Mouse (Mus musculus) limb, embryonic 13.5 days (tissue): ENCODE data around the gene Alkbh5. TPM values are rescaled to one million over a fixed set of nuclear protein-coding genes. Genes with fewer than 3 reads are reported as not detected.
A peak's percentile ranks its signal among the peaks of the same experiment; 100 is the strongest.
"Not testable (repeated sequence)": the region's sequence is repeated elsewhere in the genome, so short reads cannot be mapped to it uniquely, and the experiment has no call there.

ENCODE experiments used
- ATAC-seq: fragments of 200-750 bp; cut with Nextera tagmentation; 2 replicates; pipeline ENCODE4 v1.8.0; 2017; ENCODE audit warnings: low read depth, moderate number of reproducible peaks, moderate TSS enrichment; ENCODE audit not compliant: low FRiP score
- H3K27ac ChIP-seq: fragments of 300-500 bp; sonication (generic); 2 replicates; pipeline ENCODE4 v1.5.1; 2015; ENCODE audit warnings: inconsistent platforms, mild to moderate bottlenecking, moderate library complexity
- H3K27me3 ChIP-seq: fragments of 300-500 bp; sonication (generic); 2 replicates; pipeline ENCODE4 v1.6.1; 2015; ENCODE audit warnings: mild to moderate bottlenecking, inconsistent platforms
- H3K36me3 ChIP-seq: fragments of 300-500 bp; sonication (generic); 2 replicates; pipeline ENCODE4 v1.6.1; 2015; ENCODE audit warnings: inconsistent platforms, mild to moderate bottlenecking, moderate library complexity
- H3K4me1 ChIP-seq: fragments of 300-500 bp; sonication (generic); 2 replicates; pipeline ENCODE4 v1.6.1; 2015; ENCODE audit warnings: inconsistent platforms
- H3K4me2 ChIP-seq: fragments of 300-500 bp; sonication (generic); replicated peaks from 2 replicates; pipeline ENCODE4 v1.6.1; 2015; ENCODE audit warnings: inconsistent platforms, mild to moderate bottlenecking, moderate library complexity
- H3K4me3 ChIP-seq: fragments of 300-500 bp; sonication (generic); 2 replicates; pipeline ENCODE4 v1.5.1; 2015; ENCODE audit warnings: moderate library complexity, mild to moderate bottlenecking, inconsistent platforms
- H3K9ac ChIP-seq: fragments of 300-500 bp; sonication (generic); 2 replicates; pipeline ENCODE4 v1.6.1; 2015; ENCODE audit warnings: mild to moderate bottlenecking, inconsistent platforms
- H3K9me3 ChIP-seq: fragments of 300-500 bp; sonication (generic); 2 replicates; pipeline ENCODE4 v1.6.1; 2016; ENCODE audit warnings: inconsistent platforms
- WGBS: fragments of 180-500 bp; shearing (Covaris S2); methylation state at CpG from one replicate; pipeline ENCODE4 v1.1.7; 2015; 5-methylcytosine and 5-hydroxymethylcytosine counted together
- polyA plus RNA-seq: library from polyadenylated mRNA; unstranded; fragments of >200 nt; fragmentation: Nextera tagmentation; extraction: Ambion mirVana; gene quantifications from 2 replicates; pipeline ENCODE4 v1.2.1, GENCODE M21; 2015

Alkbh5 gene
- polyA plus RNA-seq, 1 experiment from 2014 or later: 34.4 TPM

- H3K27ac ChIP-seq: no peak overlapping the region
- WGBS: 70% methylated on average over 4 of the region's 4 CpGs
- no peak for ATAC-seq
- no peaks in the 10 kb centered on the region for H3K4me1 ChIP-seq
- no peaks in the 10 kb centered on the region for H3K9me3 ChIP-seq
- no peaks in the 10 kb centered on the region for H3K27me3 ChIP-seq
- no peak overlapping the region for H3K4me2 ChIP-seq
- H3K9ac ChIP-seq: no peak overlapping the region
- no peaks in the 10 kb centered on the region for H3K36me3 ChIP-seq
- no peak overlapping the region for H3K4me3 ChIP-seq
Observed at GRCm38 (mm10) chr11:60526461-60526860, 9.7 kb upstream of the Alkbh5 start.

DNA sequence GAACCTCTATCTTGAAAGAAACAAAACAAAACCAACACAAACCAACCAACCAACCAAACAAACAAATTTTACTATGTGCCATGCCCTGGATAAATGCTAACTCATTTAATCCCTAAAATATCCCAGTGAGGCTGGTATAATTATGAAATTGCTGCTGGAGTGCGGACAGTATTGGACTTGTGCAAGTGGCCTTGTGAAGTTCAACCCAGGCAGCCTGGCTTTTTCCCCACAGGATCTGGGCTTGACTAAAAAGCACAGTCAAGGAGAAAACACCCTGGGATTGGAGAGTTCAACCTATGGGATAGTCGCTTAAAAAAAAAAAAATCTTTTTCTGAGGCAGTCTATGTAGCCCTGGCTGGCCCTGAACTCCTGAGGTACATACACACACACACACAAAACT is 505 bp upstream of the Alkbh5 start:
- Histone ChIP-seq H3K36me3 (peaks cover 7% of the 10 kb centered on the region; the same call in 1 of the 2 replicates), H3K4me2 (peak overlapping the region; percentile 97), H3K4me3 (peak overlapping the region; percentile 98; the same call in 1 of the 2 replicates), H3K9ac (peak overlapping the region; percentile 94; the same call in 1 of the 2 replicates), H3K9me3 (no peaks in the 10 kb centered on the region), H3K27ac (peak overlapping the region; percentile 100), H3K4me1 (peaks cover 17% of the 10 kb centered on the region), H3K27me3 (no peaks in the 10 kb centered on the region)
- no peak for ATAC-seq
- WGBS: 86% methylated on average over 2 of the region's 2 CpGs

GRCm38 (mm10) chr11:60536859-60537467 is 782 bp downstream of the Alkbh5 start:
- Histone ChIP-seq H3K9me3 (no peaks in the 10 kb centered on the region), H3K36me3 (peaks cover 14% of the 10 kb centered on the region), H3K4me2 (peak overlapping the region; percentile 97), H3K27ac (peak overlapping the region; percentile 100), H3K4me1 (peaks cover 28% of the 10 kb centered on the region), H3K4me3 (peak overlapping the region; percentile 98), H3K27me3 (no peaks in the 10 kb centered on the region), H3K9ac (peak overlapping the region; percentile 94)
- peak; percentile 86 for ATAC-seq
- WGBS: under 1% methylated on average over 37 of the region's 37 CpGs

DNA sequence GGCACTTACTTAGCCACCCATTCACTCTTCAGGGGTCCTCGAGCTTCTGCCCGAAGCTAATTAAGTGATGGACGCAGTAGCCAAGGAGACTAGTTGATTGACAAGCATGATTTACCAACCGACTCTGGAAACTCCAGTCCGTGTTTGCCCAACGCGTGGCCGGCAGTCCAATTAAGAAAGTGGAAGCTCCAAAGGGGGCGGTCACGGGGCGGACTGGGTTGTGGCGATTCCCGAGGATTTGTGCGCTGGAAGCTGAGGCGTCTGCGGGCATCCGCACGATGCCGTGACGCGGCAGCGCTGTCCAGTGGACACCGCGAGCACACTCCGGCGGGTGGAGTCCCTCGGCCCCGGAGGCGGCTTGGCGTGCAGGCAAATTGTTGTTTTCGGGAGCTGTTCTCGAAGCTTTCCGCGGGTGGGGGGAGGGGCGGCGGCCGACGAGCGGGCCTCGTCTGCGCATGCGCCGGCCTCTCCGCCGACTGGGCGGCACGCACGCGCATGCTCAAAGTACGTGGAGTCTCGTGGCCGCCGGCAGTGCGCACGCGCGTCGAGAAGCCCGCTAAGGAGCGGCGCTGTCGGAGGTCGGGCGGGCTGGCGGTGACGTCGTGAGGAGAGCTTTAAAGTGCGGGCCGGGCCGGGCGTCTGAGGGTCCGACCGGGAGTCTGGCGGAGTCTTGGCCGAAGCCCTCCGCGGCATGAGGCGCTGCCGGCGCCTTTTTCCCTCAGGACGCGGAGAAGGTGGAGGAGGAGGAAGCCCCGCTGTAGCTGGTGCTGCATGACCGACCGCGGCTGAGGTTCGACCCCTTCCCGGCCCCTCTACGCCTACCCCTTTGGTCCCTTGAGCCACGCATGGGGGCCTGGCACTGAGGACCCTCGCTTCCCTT is 1.5 kb downstream of the Alkbh5 start:
- H3K4me3 ChIP-seq: peak overlapping the region; percentile 98
- WGBS: under 1% methylated on average over 91 of the region's 91 CpGs
- H3K9me3 ChIP-seq: no peaks in the 10 kb centered on the region
- no peaks in the 10 kb centered on the region for H3K27me3 ChIP-seq
- peak overlapping the region; percentile 94 for H3K9ac ChIP-seq
- peaks cover 34% of the 10 kb centered on the region for H3K4me1 ChIP-seq
- H3K4me2 ChIP-seq: peak overlapping the region; percentile 97
- ATAC-seq: peak; percentile 90
- peak overlapping the region; percentile 100 for H3K27ac ChIP-seq
- peaks cover 22% of the 10 kb centered on the region for H3K36me3 ChIP-seq

GRCm38 (mm10) chr11:60538371-60539281 is 2.4 kb downstream of the Alkbh5 start:
- Histone ChIP-seq H3K27me3 (no peaks in the 10 kb centered on the region), H3K4me1 (peaks cover 43% of the 10 kb centered on the region), H3K4me3 (peak overlapping the region; percentile 98), H3K4me2 (peak overlapping the region; percentile 97), H3K9ac (peak overlapping the region; percentile 94), H3K36me3 (peaks cover 29% of the 10 kb centered on the region), H3K9me3 (no peaks in the 10 kb centered on the region), H3K27ac (peak overlapping the region; percentile 100)
- peak; percentile 6; the same call in 1 of the 2 replicates for ATAC-seq
- WGBS: under 1% methylated on average over 93 of the region's 93 CpGs

GRCm38 (mm10) chr11:60539540-60539939 is 3.4 kb downstream of the Alkbh5 start:
- 2% methylated on average over 2 of the region's 2 CpGs for WGBS
- ATAC-seq: no peak
- no peaks in the 10 kb centered on the region for H3K27me3 ChIP-seq
- H3K36me3 ChIP-seq: peaks cover 37% of the 10 kb centered on the region
- H3K4me1 ChIP-seq: peaks cover 52% of the 10 kb centered on the region
- no peak overlapping the region for H3K27ac ChIP-seq
- H3K9me3 ChIP-seq: no peaks in the 10 kb centered on the region
- H3K9ac ChIP-seq: peak overlapping the region; percentile 94
- H3K4me2 ChIP-seq: peak overlapping the region; percentile 97
- peak overlapping the region; percentile 98 for H3K4me3 ChIP-seq

DNA sequence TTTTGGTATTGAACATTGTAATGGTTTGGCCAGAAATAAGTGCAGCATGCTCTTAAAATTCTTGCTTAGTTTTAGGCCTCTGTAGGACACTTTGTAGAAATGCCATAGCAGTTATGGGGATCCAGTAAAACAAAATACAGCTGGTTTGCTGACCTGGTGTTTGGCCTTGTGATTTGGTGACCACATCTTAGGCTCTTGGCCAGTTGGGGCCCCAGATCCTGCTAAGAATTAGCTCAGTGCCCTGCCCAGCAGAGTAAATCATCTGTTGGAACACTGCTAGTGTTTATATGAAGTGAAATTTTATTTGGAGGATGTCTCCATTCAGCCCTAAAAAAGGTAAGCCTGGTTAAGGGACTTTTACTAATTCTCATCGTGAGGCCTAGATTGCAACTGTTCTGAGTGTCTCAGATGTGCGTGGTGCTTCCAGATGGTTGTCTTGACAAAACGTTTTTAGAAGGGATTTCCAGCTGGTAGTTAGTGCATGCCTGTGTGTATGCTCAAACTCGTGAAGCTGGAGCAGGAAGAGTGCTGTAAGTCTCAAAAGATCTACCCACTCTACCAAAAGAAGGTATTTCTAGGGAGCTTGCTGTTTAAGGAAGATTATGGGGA is 3.9 kb downstream of the Alkbh5 start:
- Histone ChIP-seq H3K27me3 (no peaks in the 10 kb centered on the region), H3K4me2 (peak overlapping the region; percentile 97), H3K27ac (no peak overlapping the region), H3K4me1 (peaks cover 56% of the 10 kb centered on the region), H3K36me3 (peaks cover 37% of the 10 kb centered on the region), H3K9ac (peak overlapping the region; percentile 59), H3K9me3 (no peaks in the 10 kb centered on the region), H3K4me3 (peak overlapping the region; percentile 98)
- whole genome bisulfite sequencing: 6% methylated on average over 4 of the region's 4 CpGs
- ATAC-seq: no peak

- Histone ChIP-seq H3K9me3 (no peaks in the 10 kb centered on the region), H3K27me3 (no peaks in the 10 kb centered on the region), H3K4me3 (peak overlapping the region; percentile 98), H3K9ac (peak overlapping the region; percentile 59), H3K27ac (no peak overlapping the region), H3K36me3 (peaks cover 41% of the 10 kb centered on the region), H3K4me1 (peaks cover 53% of the 10 kb centered on the region), H3K4me2 (peak overlapping the region; percentile 97)
- no peak for ATAC-seq
- WGBS: 67% methylated on average over 2 of the region's 2 CpGs
Observed at GRCm38 (mm10) chr11:60540761-60541160, 4.6 kb downstream of the Alkbh5 start.

GRCm38 (mm10) chr11:60541831-60542230 is 5.7 kb downstream of the Alkbh5 start:
- Histone ChIP-seq H3K4me1 (peaks cover 48% of the 10 kb centered on the region), H3K9ac (0 out of 2 replicates have a peak overlapping the region, but pooled peaks have one; percentile 31), H3K27me3 (no peaks in the 10 kb centered on the region), H3K27ac (no peak overlapping the region), H3K36me3 (peaks cover 44% of the 10 kb centered on the region), H3K9me3 (no peaks in the 10 kb centered on the region), H3K4me2 (peak overlapping the region; percentile 97; the same call in 1 of the 2 replicates), H3K4me3 (no peak overlapping the region)
- no peak for ATAC-seq
- WGBS: 81% methylated on average over 6 of the region's 6 CpGs

DNA sequence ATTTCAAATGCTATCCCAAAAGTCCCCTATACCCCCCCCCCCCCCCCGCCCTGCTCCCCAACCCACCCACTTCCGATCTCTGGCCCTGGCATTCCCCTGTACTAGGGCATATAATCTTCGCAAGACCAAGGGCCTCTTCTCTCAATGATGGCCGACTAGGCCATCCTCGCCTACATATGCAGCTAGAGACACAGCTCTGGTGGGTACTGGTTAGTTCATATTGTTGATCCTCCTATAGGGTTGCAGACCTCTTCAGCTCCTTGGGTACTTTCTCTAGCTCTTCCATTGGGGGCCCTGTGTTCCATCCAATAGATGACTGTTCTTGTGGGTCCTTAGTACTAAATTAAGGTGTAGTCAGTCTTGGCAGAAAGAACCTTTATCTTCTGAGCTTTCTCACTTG is 7.0 kb downstream of the Alkbh5 start:
- not testable (repeated sequence) for H3K4me3 ChIP-seq, H3K27ac ChIP-seq, H3K27me3 ChIP-seq, ATAC-seq, H3K9ac ChIP-seq, H3K9me3 ChIP-seq, H3K4me2 ChIP-seq
- Histone ChIP-seq H3K4me1 (peaks cover 48% of the 10 kb centered on the region), H3K36me3 (peaks cover 58% of the 10 kb centered on the region)
- 96% methylated on average over 5 of the region's 5 CpGs for WGBS

DNA sequence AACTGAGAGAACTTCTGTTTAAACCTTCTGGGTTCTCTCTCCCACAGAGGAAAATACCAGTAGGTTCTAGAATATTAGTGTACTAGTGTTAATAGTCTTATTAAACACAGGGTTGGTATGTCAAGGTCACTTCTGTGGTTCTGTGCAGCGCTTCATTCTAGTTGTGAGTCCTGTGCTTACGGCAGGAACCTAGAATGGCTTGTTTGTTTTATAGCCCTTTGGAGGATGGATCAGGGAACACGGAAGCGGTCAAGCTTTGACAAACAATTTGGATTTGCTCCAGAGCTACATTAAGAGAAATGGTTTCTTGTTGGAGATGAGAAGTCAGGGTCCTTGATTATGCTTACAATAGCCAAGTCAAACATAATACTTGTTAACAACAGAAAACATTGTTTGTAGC is 9.3 kb downstream of the Alkbh5 start:
- no peak overlapping the region for H3K27ac ChIP-seq
- H3K9ac ChIP-seq: no peak overlapping the region
- ATAC-seq: no peak
- no peaks in the 10 kb centered on the region for H3K27me3 ChIP-seq
- WGBS: 63% methylated on average over 4 of the region's 4 CpGs
- no peak overlapping the region for H3K4me3 ChIP-seq
- no peaks in the 10 kb centered on the region for H3K9me3 ChIP-seq
- peaks cover 41% of the 10 kb centered on the region for H3K4me1 ChIP-seq
- no peak overlapping the region for H3K4me2 ChIP-seq
- H3K36me3 ChIP-seq: peaks cover 68% of the 10 kb centered on the region
